Mouse (Mus musculus): Measurements from ENCODE around the gene Iqsec1.

Gene Iqsec1

DNA sequence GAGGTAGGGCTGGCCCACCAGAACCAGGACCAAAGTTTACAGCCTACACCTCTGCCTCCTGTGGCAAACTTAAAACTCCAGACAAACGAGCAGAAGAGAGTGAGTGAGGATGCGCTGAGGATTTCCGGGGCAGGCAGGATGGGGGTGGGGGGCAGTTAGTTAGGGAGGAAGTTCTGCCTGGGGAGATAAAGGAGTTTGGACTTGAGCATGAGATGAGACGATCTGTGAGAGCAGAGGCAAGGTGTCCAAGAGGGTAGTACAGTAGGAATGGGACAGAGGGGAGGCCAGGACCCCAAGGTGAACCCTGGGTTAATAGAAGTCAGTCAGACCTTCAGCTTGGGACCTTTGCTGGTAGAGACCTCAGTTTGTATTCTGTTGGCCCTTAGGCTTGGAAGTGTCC is 370.2 kb downstream of the Iqsec1 start:
- no peak for DNase-seq (ENCODE audit: low spot score)

DNA sequence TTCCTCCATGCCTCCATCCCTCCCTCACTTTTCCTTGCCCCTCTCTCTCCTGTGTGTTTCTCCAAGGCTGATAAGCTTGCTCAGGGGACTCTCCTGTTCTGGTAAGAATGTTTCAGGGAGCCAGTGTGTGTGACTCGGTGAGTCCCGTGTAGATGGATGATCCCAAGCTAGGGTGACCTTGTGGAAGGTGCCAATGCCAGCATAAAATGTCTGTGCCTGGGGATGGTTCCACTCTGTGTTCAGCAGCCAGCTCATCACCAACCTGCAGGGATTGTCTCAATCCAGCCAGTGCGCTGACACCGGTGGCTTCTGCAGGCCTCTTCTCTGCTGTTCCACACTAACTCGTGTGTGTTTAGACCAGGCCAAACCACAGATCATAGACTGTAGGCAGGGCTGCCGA is 372.0 kb downstream of the Iqsec1 start:
- no peak for DNase-seq (ENCODE audit: low spot score)

DNA sequence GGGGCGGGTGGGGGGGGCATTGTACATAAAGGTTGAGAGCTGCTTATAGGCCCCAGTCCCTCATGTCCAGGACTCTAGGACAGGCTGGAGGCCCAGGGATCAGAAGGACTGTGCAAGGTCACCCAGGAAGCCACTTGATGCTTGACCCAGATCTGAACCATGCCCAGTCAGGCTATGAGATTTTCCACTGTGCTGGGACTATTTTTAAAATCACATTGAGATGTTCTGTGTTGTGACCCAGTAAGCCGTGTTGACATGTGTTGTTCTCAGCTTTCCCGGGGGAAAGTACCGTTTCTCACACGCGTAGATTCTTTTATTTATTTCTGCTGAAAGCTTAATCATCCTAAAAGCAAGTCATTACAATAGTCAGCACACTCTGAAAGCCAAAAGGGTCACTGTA is 372.5 kb downstream of the Iqsec1 start:
- DNase-seq (ENCODE audit: low spot score): no peak

DNA sequence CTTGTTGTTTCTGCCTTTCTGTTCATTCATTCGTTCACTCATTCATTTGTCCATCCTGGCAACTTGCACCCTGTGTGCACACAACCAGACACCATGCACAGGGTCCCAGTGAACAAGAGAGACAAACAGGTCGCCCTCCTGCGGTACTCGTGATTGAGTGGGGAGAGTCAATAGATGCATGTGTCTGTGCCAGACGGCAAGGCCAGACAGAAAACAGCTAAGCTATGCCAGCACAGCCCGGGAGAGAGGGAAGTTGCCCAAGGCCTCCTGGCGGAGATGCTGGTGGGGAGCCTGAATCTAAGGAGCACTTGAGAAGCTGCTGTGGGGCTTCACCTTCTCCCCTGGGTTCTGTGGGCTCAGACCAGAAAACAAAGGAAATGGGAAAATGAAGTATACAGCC is 373.1 kb downstream of the Iqsec1 start:
- DNase-seq (ENCODE audit: low spot score): no peak

DNA sequence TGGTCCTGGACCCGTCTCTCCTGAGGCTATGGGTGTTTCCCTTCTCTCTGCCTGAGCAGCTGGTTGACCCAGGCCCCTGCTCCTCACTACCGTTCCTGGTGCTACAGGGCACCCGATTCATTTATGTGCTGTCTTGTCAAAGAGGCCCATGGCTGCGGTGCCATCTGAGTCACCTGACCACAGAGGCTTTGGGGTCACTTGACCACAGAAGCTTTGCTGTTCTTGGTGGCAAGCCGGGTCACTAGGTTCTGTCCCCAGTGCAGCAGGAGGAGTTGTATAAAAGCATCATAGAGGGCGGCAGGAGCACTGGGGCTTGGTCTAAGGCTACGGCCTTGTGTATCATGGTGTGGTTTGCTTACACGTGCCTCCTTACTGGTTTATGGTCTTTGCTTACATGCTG is 375.2 kb downstream of the Iqsec1 start:
- DNase-seq (ENCODE audit: low spot score): no peak

DNA sequence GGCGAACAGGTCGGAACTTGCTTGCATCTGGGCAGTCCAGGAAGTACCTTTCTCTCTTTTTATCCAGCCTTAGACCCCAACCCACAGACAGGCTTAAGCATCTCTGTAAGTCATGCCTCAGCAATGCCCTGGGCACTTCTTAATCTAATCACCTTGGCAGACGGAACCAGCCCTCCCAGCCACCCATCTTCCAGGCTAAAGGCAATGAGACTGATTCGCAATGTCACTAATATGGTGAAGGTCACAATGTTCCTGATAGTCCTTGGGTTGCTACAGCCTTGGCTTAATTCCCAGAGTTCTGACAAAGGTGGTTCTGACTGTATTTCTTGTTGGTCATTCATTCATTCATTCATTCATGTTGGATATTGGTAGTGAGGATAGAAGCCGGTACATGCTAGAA is 378.2 kb downstream of the Iqsec1 start:
- no peak for DNase-seq (ENCODE audit: low spot score)

DNA sequence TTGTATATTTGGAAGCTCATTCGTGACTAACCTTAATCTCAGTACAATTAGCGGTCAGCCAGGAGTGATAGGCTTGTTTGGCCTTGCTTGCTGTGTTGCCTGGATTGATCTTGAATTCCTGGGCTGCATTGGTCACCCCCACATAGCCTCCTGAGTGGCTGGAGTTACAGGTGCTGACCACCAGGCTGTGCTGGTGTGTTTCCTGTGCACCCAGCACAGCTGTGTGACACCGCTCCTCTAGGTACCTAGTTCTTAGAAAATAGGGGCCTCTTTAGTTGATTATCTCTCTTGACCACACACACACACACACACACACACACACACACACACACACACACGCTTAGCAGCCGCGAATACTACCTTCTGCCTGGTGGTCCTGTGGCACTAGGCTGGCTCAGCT is 380.3 kb downstream of the Iqsec1 start:
- no peak for DNase-seq (ENCODE audit: low spot score)

DNA sequence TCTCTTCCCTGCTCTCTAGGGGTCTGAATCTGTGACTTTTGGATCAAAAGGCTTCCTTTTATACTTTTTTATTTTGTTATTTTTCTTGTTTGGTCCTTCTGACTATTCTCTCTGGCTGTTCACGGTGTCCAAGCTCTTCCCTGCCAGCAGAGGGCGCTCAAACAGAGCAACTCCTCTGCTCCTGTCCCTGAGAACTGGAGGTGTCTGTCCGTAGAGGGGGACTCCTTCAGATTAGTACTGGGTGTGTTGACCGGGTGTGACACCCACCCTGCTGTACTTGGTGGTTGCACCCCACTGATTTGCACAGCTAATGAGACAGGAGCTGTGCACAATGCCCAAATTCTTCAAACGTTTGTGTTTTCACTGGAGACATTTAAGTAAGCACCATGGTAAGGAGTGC is 381.3 kb downstream of the Iqsec1 start:
- peak; percentile 67 for DNase-seq (ENCODE audit: low spot score)

DNA sequence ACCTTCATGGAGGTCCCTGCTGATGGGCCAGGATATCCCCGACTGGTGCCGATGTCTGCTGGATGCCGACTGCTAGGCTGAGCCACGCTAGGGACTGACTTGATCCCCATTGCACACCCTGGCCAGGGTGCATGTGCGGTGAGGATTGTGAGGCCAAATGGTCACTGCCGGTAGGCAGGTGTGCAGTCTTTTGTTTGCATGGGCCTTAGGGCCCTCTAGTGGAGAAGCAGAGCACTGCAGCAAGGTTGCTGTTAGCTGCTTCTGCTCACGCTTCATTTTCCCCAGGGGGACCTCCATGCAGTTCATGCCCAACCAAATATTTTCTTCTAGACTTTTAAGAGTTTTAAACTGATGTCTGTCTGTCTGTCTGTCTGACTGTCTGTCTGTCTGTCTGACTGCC is 381.9 kb downstream of the Iqsec1 start:
- peak; percentile 62 for DNase-seq (ENCODE audit: low spot score)
